Mouse (Mus musculus) stomach, postnatal 0 days (tissue): ENCODE results near the gene Rdh14. TPM values are rescaled to one million over a fixed set of nuclear protein-coding genes. Genes with fewer than 3 reads are reported as not detected.
A peak's percentile ranks its signal among the peaks of the same experiment; 100 is the strongest.

Source experiments
- ATAC-seq: fragments of 200-750 bp; cut with Nextera tagmentation; 2 replicates; pipeline ENCODE4 v1.8.0; 2017; ENCODE audit not compliant: low FRiP score, low TSS enrichment
- DNase-seq: peaks from one replicate; pipeline ENCODE4 v3.0.0-alpha.2; 2016; ENCODE audit warnings: low spot score
- H3K27ac ChIP-seq: fragments of 300-500 bp; sonication (generic); replicated peaks from 2 replicates; pipeline ENCODE4 v1.5.1; 2014; ENCODE audit warnings: mild to moderate bottlenecking, control low read depth
- H3K27me3 ChIP-seq: fragments of 300-500 bp; sonication (generic); 2 replicates; pipeline ENCODE4 v1.6.1; 2014; ENCODE audit warnings: low read length; ENCODE audit not compliant: control insufficient read depth, insufficient read depth
- H3K36me3 ChIP-seq: fragments of 300-500 bp; sonication (generic); 2 replicates; pipeline ENCODE4 v1.6.1; 2014; ENCODE audit warnings: low read length, mixed read lengths; ENCODE audit not compliant: control insufficient read depth, insufficient read depth
- H3K4me1 ChIP-seq: fragments of 300-500 bp; sonication (generic); replicated peaks from 2 replicates; pipeline ENCODE4 v1.6.1; 2014; ENCODE audit warnings: antibody characterized with exemption; ENCODE audit not compliant: control insufficient read depth, insufficient read depth
- H3K4me2 ChIP-seq: fragments of 300-500 bp; sonication (generic); replicated peaks from 2 replicates; pipeline ENCODE4 v1.6.1; 2014; ENCODE audit warnings: low read depth, mild to moderate bottlenecking, control low read depth, moderate library complexity
- H3K4me3 ChIP-seq: fragments of 300-500 bp; sonication (generic); 2 replicates; pipeline ENCODE4 v1.5.1; 2014; ENCODE audit warnings: low read depth, low read length, control low read depth
- H3K9ac ChIP-seq: fragments of 300-500 bp; sonication (generic); 2 replicates; pipeline ENCODE4 v1.6.1; 2014; ENCODE audit warnings: mild to moderate bottlenecking, low read length, control low read depth, mixed read lengths
- H3K9me3 ChIP-seq: fragments of 300-500 bp; sonication (generic); 2 replicates; pipeline ENCODE4 v1.6.1; 2016; ENCODE audit warnings: low read length; ENCODE audit not compliant: control insufficient read depth
- CTCF ChIP-seq: IDR thresholded peaks from 2 replicates; pipeline ENCODE4 v1.5.1; 2016; ENCODE audit warnings: antibody characterized with exemption, low read depth, mild to moderate bottlenecking, moderate library complexity
- EP300 ChIP-seq: optimal IDR thresholded peaks from 2 replicates; pipeline ENCODE3; 2016; ENCODE audit warnings: antibody characterized with exemption
- WGBS: fragments of 180-500 bp; shearing (Covaris S2); extraction: QIAGEN DNeasy Blood & Tissue Kit; methylation state at CpG from one replicate; pipeline ENCODE4 v1.1.7; 2014; 5-methylcytosine and 5-hydroxymethylcytosine counted together
- polyA plus RNA-seq: library from polyadenylated mRNA; unstranded; fragments of >200 nt; fragmentation: Nextera tagmentation; extraction: Ambion mirVana; gene quantifications from 2 replicates; pipeline ENCODE4 v1.2.1, GENCODE M21; 2015

Rdh14 gene
- 41.3 and 45.1 TPM in 2 replicates for polyA plus RNA-seq

GRCm38 (mm10) chr12:10390671-10391441 lies at the start of gene Rdh14:
TSS of gene Rdh14 (plus strand) at chr12:10390772.
- Histone ChIP-seq H3K27me3 (no peaks in the 10 kb centered on the region), H3K4me1 (no peaks in the 10 kb centered on the region), H3K36me3 (no peaks in the 10 kb centered on the region), H3K9ac (peak within 1 kb of the TSS; percentile 98), H3K9me3 (no peaks in the 10 kb centered on the region), H3K4me2 (peak within 1 kb of the TSS; percentile 72), H3K27ac (peak within 1 kb of the TSS; percentile 97), H3K4me3 (peak within 1 kb of the TSS; percentile 82)
- ATAC-seq, result peak; percentile 99
- peak; percentile 33 for TF ChIP-seq EP300
- peak; percentile 80 for TF ChIP-seq CTCF
- peak; percentile 97 for DNase-seq
- under 1% methylated on average over 50 of the region's 53 CpGs for WGBS

DNA sequence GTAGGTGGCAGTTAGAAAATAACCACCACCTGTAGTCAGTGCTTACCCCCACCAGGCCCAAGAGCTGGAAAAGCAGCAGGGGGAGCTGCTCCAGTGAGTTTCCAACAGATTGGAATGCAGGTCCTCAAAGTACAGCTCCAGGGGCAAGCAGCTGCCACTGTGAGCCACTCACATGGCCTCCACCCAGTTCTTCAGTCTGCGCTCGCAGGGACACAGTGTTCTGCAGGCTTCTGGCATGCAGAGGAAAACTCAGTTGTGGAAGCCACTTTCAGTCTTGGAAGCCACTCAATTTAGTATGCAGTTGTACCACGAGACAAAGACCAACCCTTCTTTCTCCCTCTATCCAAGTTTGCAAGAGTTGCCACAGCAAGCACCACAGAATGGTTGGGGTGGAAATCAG lies 39.9 kb upstream of the Rdh14 start:
- Histone ChIP-seq H3K4me2 (no peak overlapping the region), H3K27me3 (no peaks in the 10 kb centered on the region), H3K36me3 (no peaks in the 10 kb centered on the region), H3K27ac (no peak overlapping the region), H3K4me1 (no peaks in the 10 kb centered on the region), H3K9ac (no peak overlapping the region), H3K4me3 (no peak overlapping the region), H3K9me3 (no peaks in the 10 kb centered on the region)
- TF ChIP-seq EP300 (no peak), CTCF (0 out of 2 replicates have a peak, but pooled peaks have one; percentile 6)
- no peak for DNase-seq
- ATAC-seq, result no peak
- WGBS, result 67% methylated on average over 3 of the region's 3 CpGs

DNA sequence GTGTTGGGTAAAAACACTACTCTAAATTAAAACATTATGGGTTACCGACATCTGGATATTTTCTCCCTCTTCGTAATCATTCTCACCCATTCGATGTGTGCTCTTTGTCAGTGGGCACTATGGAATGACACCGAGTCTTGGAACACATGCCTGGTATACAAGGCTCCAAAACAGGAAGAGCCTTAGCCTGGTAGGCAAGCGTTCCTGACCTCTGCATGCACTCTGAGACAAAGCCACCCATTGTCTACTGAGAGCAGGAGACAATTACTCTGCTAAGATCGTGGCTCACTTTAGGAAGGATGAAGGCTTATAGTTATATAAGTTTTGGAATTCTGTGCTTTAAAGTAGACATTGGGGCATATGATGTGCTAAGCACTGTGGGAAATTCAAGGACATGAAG lies 32.8 kb upstream of the Rdh14 start:
- ATAC-seq (no peak), DNase-seq (no peak)
- WGBS, result 53% methylated on average over 6 of the region's 6 CpGs
- Histone ChIP-seq H3K4me2 (no peak overlapping the region), H3K27ac (no peak overlapping the region), H3K9ac (no peak overlapping the region), H3K36me3 (no peaks in the 10 kb centered on the region), H3K27me3 (no peaks in the 10 kb centered on the region), H3K4me1 (no peaks in the 10 kb centered on the region), H3K4me3 (no peak overlapping the region), H3K9me3 (no peaks in the 10 kb centered on the region)
- TF ChIP-seq EP300 (no peak), CTCF (no peak)

DNA sequence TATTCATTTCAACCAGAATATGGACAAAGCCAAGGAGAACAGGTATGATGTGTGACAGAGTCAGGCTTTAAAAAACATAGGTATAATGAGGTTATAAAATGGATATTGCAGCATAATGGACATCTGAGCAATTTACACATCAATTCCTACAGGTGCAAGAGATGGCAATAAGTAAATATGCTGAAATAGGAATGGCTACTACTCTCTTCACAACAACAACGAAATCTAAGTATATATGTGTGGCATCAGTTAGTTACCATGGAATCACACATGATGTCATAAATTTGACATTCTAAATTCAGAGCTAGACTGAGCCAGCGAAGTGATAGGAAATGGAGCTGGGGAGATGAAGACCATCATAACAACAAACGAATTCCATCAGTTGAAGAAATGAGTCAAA lies 20.9 kb upstream of the Rdh14 start, which contains the start of gene Nt5c1b:
Nt5c1b (plus strand) TSS at position 301 of the 400 bp plus-strand sequence.
- 82% methylated on average over 3 of the region's 3 CpGs for WGBS
- no peak for DNase-seq
- ATAC-seq, result no peak
- H3K9me3 ChIP-seq, result no peaks in the 10 kb centered on the region
- no peaks in the 10 kb centered on the region for H3K27me3 ChIP-seq
- H3K4me2 ChIP-seq, result no peak within 1 kb of the TSS
- no peak within 1 kb of the TSS for H3K4me3 ChIP-seq
- no peak within 1 kb of the TSS for H3K27ac ChIP-seq
- TF ChIP-seq EP300, result no peak
- no peak for TF ChIP-seq CTCF
- no peaks in the 10 kb centered on the region for H3K4me1 ChIP-seq
- H3K9ac ChIP-seq, result no peak within 1 kb of the TSS
- H3K36me3 ChIP-seq, result no peaks in the 10 kb centered on the region

GRCm38 (mm10) chr12:10400788-10401187 lies 10.2 kb downstream of the Rdh14 start:
- Histone ChIP-seq H3K9ac (no peak overlapping the region), H3K4me3 (no peak overlapping the region), H3K4me1 (no peaks in the 10 kb centered on the region), H3K36me3 (no peaks in the 10 kb centered on the region), H3K9me3 (no peaks in the 10 kb centered on the region), H3K27me3 (no peaks in the 10 kb centered on the region), H3K4me2 (no peak overlapping the region), H3K27ac (no peak overlapping the region)
- 29% methylated on average over 1 of the region's 1 CpGs for WGBS
- ATAC-seq, result no peak
- DNase-seq, result no peak
- TF ChIP-seq EP300 (no peak), CTCF (no peak)

DNA sequence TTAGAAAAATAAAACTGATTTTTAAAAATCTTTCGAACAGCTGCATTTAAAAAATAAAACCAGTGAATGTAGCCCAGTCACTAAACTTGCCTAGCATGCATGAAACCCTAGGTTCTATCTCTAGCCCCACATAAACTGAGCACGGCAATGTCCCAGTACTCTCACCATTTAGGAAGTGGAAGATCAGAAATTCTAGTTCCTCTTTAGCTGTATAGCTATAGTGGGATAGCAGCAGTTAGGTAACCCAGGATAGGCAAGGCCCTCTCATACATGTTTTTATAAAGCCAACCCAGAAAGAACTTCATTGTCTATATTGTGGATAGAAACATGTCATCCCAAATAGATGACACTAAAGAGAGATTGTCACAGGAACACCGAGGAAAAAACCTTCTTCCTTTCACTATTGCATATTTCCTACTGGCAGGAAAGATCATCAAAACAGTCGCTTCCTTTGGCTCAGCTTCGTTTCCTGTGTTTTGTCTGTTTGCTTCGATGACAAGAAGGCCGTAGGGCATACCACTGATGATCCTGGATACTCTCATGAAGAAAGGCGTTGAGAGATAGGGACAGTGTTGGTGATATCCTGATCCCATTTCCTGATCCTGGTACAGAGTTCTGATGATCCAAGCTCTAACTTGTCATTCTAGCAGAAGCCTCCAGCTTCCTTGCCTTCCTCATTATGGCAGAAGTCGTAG lies 12.0 kb downstream of the Rdh14 start:
- Histone ChIP-seq H3K36me3 (no peaks in the 10 kb centered on the region), H3K4me2 (no peak overlapping the region), H3K9ac (no peak overlapping the region), H3K27ac (no peak overlapping the region), H3K4me3 (no peak overlapping the region), H3K27me3 (no peaks in the 10 kb centered on the region), H3K9me3 (no peaks in the 10 kb centered on the region), H3K4me1 (no peaks in the 10 kb centered on the region)
- DNase-seq (no peak), ATAC-seq (no peak)
- 83% methylated on average over 9 of the region's 9 CpGs for WGBS
- TF ChIP-seq CTCF, result no peak
- no peak for TF ChIP-seq EP300
